21 mouse cellular contexts compared by ENCODE assay signal in genomic region chr11:50592892-50593553, GRCm38 (mm10). TPM values are rescaled to one million over a fixed set of nuclear protein-coding genes. Genes with fewer than 3 reads are reported as not detected.
DNase-seq lines count a peak whose midpoint lies in the region; ATAC-seq lines count a peak whose summit lies in the region.
"Had no signal": no experiment of that assay in that cellular context is flagged by ENCODE, and none has a peak within 500 bp of the region (broad histone marks: within the 10 kb centered on the region; RNA-seq: fewer than 3 reads in every experiment).

No protein-coding gene starts in this region.

- H3K27me3 ChIP-seq in limb, embryonic 13.5 days = 0 out of 2 replicates have a peak, but pooled peaks cover 12% of the 10 kb centered on the region
- H3K27me3 ChIP-seq in limb, embryonic 10.5 days (ENCODE audit: low read depth, poor library complexity, severe bottlenecking) = no peaks in the 10 kb centered on the region; the same call in none of the 2 replicates
- H3K27me3 ChIP-seq in hindbrain, embryonic 14.5 days (ENCODE audit: control insufficient read depth, insufficient read depth, low read length) = no peaks in the 10 kb centered on the region

- ATAC-seq in limb, embryonic 13.5 days (ENCODE audit: low FRiP score, low read depth) = no peak
- peak; percentile 46; the same call in 1 of the 2 replicates for ATAC-seq in hindbrain, embryonic 14.5 days (ENCODE audit: low FRiP score)
- ATAC-seq: forebrain, embryonic 16.5 days; lung, postnatal 0 days; Patski had no signal

- H3K4me2 ChIP-seq in limb, embryonic 13.5 days (replicated peaks) = no peak overlapping the region
- no peak overlapping the region for H3K4me2 ChIP-seq in hindbrain, embryonic 14.5 days (replicated peaks)
- H3K4me2 ChIP-seq: heart, embryonic 12.5 days had no signal

- peaks cover 10% of the 10 kb centered on the region; the same call in 1 of the 2 replicates for H3K4me1 ChIP-seq in limb, embryonic 13.5 days
- H3K4me1 ChIP-seq in limb, embryonic 10.5 days = peaks cover 14% of the 10 kb centered on the region
- H3K4me1 ChIP-seq in hindbrain, embryonic 14.5 days (replicated peaks; ENCODE audit: control insufficient read depth, insufficient read depth, low read length) = no peaks in the 10 kb centered on the region
- H3K4me1 ChIP-seq: heart, embryonic 12.5 days had no signal

- DNase-seq in limb, embryonic 10.5 days (ENCODE audit: low spot score) = no peak
- DNase-seq in right cerebral cortex, postnatal 14 days = peak; percentile 10
- no peak for DNase-seq in right cerebral cortex, adult 18-20 months
- DNase-seq in hindbrain, embryonic 14.5 days (ENCODE audit: low spot score) = no peak
- no peak for DNase-seq in adrenal gland, postnatal 36 days
- DNase-seq in adrenal gland, adult 2 months = no peak
- DNase-seq: cerebellum, adult 18-20 months; cerebellum, postnatal 36 days; gastrocnemius, postnatal 10 days; heart, postnatal 14 days; kidney, adult 11 months; left cerebral cortex, postnatal 4 days had no signal

- H3K27ac ChIP-seq in limb, embryonic 13.5 days = no peak overlapping the region
- no peak overlapping the region for H3K27ac ChIP-seq in limb, embryonic 10.5 days
- H3K27ac ChIP-seq in hindbrain, embryonic 14.5 days = peak overlapping the region; percentile 47
- H3K27ac ChIP-seq: kidney, postnatal 0 days had no signal

- WGBS in limb, embryonic 13.5 days = 67% methylated on average over 16 of the region's 16 CpGs
- 83% methylated on average over 16 of the region's 16 CpGs for WGBS in limb, embryonic 10.5 days
- WGBS in hindbrain, embryonic 14.5 days = 62% methylated on average over 16 of the region's 16 CpGs

- 0 out of 2 replicates have a peak overlapping the region, but pooled peaks have one; percentile 45 for H3K9ac ChIP-seq in limb, embryonic 13.5 days
- H3K9ac ChIP-seq in hindbrain, embryonic 14.5 days = 0 out of 2 replicates have a peak overlapping the region, but pooled peaks have one; percentile 24
- H3K9ac ChIP-seq: heart, embryonic 12.5 days had no signal

- no peaks in the 10 kb centered on the region for H3K36me3 ChIP-seq in limb, embryonic 13.5 days
- H3K36me3 ChIP-seq in limb, embryonic 10.5 days = no peaks in the 10 kb centered on the region
- H3K36me3 ChIP-seq in hindbrain, embryonic 14.5 days (replicated peaks; ENCODE audit: control insufficient read depth, insufficient read depth) = no peaks in the 10 kb centered on the region
- H3K36me3 ChIP-seq: G1E; heart, embryonic 12.5 days had no signal

- no peak overlapping the region for H3K4me3 ChIP-seq in limb, embryonic 13.5 days
- no peak overlapping the region for H3K4me3 ChIP-seq in limb, embryonic 10.5 days
- no peak overlapping the region for H3K4me3 ChIP-seq in hindbrain, embryonic 14.5 days (replicated peaks; ENCODE audit: low read length)
- H3K4me3 ChIP-seq: heart, embryonic 12.5 days had no signal

- H3K9me3 ChIP-seq in limb, embryonic 13.5 days = no peaks in the 10 kb centered on the region
- no peaks in the 10 kb centered on the region for H3K9me3 ChIP-seq in limb, embryonic 10.5 days (replicated peaks)
- no peaks in the 10 kb centered on the region for H3K9me3 ChIP-seq in hindbrain, embryonic 14.5 days (ENCODE audit: control insufficient read depth, low read length)
- H3K9me3 ChIP-seq: heart, embryonic 12.5 days had no signal

RNA-seq across cellular contexts. Expression of gene Adamts2, which starts 8.9 kb away (rescaled TPM):
- polyA plus RNA-seq in limb, embryonic 13.5 days (2015; fragmentation: Nextera tagmentation; extraction: Ambion mirVana) = 8.1 and 8.8 TPM in 2 replicates
- 0.46 and 0.72 TPM in 2 replicates for polyA plus RNA-seq in limb, embryonic 10.5 days (2016; fragmentation: Nextera tagmentation; extraction: Ambion mirVana)
- polyA plus RNA-seq in hindbrain, embryonic 14.5 days (2014; fragmentation: Nextera tagmentation; extraction: Ambion mirVana) = 6.3 and 6.8 TPM in 2 replicates
- total RNA-seq in adrenal gland, postnatal 36 days (2021) = 10 to 100 TPM in 1 of 2 experiments, 1 to 10 TPM in 1; 6.4 to 13.1 TPM
- 1 to 10 TPM; 4.4 to 9.1 TPM for total RNA-seq in adrenal gland, adult 2 months (2021)
- polyA plus RNA-seq in adrenal gland, adult 2 months (2012; rRNA removed) = 10.0 and 10.8 TPM in 2 replicates
- total RNA-seq: CH12.LX; granulocyte monocyte progenitor cell, adult 5-6 weeks had no signal
- polyA plus RNA-seq: G1E had no signal
